Mouse (Mus musculus) liver, embryonic 14.5 days (tissue): ENCODE results near the gene Svs5.

Experiments used
- CTCF ChIP-seq: IDR thresholded peaks from 2 replicates; pipeline ENCODE4 v1.5.1; 2016; ENCODE audit warnings: antibody characterized with exemption, low read depth, control low read depth
- EP300 ChIP-seq: IDR thresholded peaks from 2 replicates; pipeline ENCODE4 v1.6.1; 2016; ENCODE audit warnings: antibody characterized with exemption, low read depth

DNA sequence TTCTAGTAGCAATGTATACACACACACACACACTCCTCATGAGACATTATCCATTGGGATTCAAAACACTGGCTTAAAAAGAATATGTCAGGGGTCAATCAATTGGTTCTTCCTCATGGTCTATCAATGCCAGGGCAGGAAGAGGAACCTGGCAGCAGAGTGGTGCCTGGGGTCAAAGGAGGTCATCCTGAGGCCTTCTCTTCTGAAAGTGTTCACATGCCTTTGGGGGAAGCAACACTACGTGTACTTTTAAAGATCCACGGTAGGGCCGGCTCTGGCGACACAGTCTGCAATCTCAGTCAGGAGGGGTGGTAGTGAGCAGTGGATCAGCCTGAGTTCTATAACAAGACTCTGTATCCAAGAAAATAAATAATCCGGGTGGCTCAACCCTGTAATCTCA is 27.1 kb downstream of the Svs5 start:
- no peak for TF ChIP-seq CTCF
- no peak for TF ChIP-seq EP300
